Mouse (Mus musculus) layer of hippocampus, adult 2 months (tissue): Measurements from ENCODE around the gene Zfp981. TPM values are rescaled to one million over a fixed set of nuclear protein-coding genes. Genes with fewer than 3 reads are reported as not detected.
"Not testable (repeated sequence)": the region's sequence is repeated elsewhere in the genome, so short reads cannot be mapped to it uniquely, and the experiment has no call there.

Experiments used
- DNase-seq, 2 experiments: peaks; one replicate each; pipeline ENCODE4 v3.0.0; 2022; ENCODE audit warnings: low spot score in 2 of 2
- H3K27ac ChIP-seq: fragments of 200-600 bp; 2 replicates; pipeline ENCODE4 v1.8.1; 2022
- H3K4me3 ChIP-seq: fragments of 200-600 bp; 2 replicates; pipeline ENCODE4 v1.8.1; 2022; ENCODE audit warnings: mild to moderate bottlenecking
- CTCF ChIP-seq: fragments of 200-600 bp; conservative IDR thresholded peaks from 2 replicates; pipeline ENCODE4 v1.8.1; 2022; ENCODE audit warnings: antibody characterized with exemption, mild to moderate bottlenecking, moderate library complexity
- total RNA-seq, 2 experiments: library from RNA; stranded (reverse); gene quantifications; 2 replicates each; pipeline ENCODE4 v1.2.3; 2021

The Zfp981 gene
- total RNA-seq, 2 experiments from 2014 or later = 0.20 TPM; not detected in 1

GRCm38 (mm10) chr4:146516474-146516873 lies 14.6 kb downstream of the Zfp981 start:
- TF ChIP-seq CTCF = no peak
- no peak for DNase-seq
- Histone ChIP-seq H3K27ac (no peak overlapping the region), H3K4me3 (no peak overlapping the region)

DNA sequence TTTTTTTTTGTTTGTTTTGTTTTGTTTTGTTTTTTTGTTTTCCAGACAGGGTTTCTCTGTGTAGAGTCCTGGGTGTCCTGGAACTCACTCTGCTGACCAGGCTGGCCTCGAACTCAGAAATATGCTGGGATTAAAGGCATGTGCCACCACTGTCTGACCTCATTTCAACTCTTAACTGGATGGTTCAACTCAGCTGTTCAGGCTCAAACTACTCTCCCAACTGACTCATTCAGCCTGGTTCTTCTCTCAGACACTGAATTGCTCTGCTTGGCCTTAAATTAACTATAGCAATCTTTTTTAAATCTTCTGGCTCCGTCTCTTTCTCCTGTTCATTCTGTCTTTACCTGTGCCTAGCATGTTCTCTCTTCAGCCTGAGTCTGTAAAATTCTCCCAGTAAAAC lies 15.3 kb downstream of the Zfp981 start:
- not testable (repeated sequence) for H3K27ac ChIP-seq, DNase-seq, H3K4me3 ChIP-seq

DNA sequence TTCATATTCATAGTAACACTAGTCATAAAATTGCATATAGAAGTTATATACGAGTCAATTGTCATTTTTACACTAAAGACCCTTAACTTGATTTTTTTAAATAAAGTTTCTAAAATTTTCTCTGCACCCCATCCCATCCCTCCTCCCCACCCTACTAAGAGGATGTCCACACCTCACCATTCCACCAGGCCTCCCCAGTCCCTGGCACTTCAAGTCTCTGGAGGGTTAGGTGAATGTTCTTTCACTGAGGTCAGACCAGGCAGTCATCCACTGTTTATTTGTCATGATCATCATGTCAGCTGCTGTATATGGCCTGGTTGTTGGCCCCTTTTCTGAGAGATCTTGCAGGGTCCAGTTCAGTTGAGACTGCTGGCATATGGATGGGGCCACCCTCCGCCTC lies 18.9 kb downstream of the Zfp981 start:
- TF ChIP-seq CTCF = no peak
- no peak for DNase-seq

DNA sequence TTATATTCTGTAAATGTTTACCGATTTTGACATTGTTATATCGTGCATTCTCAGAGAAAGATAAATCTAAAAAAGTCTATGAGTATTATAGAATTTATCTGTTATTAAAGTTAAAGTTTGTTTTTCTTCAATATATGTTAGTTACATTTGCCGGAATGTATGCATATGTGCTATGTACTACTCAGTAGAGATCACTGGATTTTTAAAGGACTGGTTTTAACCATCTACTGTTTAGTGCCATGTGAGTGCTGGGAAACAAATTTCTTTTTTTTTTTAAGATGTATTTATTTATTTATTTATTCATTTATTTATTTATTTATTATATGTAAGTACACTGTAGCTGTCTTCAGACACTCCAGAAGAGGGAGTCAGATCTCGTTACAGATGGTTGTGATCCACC lies 32.7 kb downstream of the Zfp981 start:
- Histone ChIP-seq H3K4me3 (no peak overlapping the region), H3K27ac (no peak overlapping the region)
- no peak for TF ChIP-seq CTCF
- DNase-seq = no peak

More for the DNA sequence above, 18.9 kb downstream of the Zfp981 start:
- Histone ChIP-seq H3K27ac (no peak overlapping the region), H3K4me3 (no peak overlapping the region)

- Histone ChIP-seq H3K27ac (no peak overlapping the region), H3K4me3 (no peak overlapping the region)
- TF ChIP-seq CTCF = no peak
- no peak for DNase-seq
Observed at GRCm38 (mm10) chr4:146535883-146536282, 34.1 kb downstream of the Zfp981 start.

GRCm38 (mm10) chr4:146579905-146580873 lies 78.4 kb downstream of the Zfp981 start:
- not testable (repeated sequence) for H3K27ac ChIP-seq

More at GRCm38 (mm10) chr4:146579905-146580873, 78.4 kb downstream of the Zfp981 start:
- H3K4me3 ChIP-seq, DNase-seq: not testable (repeated sequence)

Other genes with a start within 250 kb of the Zfp981 start
- gene Zfp992, start 53.0 kb upstream of the Zfp981 start, total RNA-seq = 1 to 10 TPM; 2.5 to 2.8 TPM
- 1 to 10 TPM; 2.4 to 3.7 TPM for gene Zfp993, start 108.9 kb downstream of the Zfp981 start, total RNA-seq